Mouse (Mus musculus) megakaryocyte, embryonic 14.5 days (primary cell): ENCODE data around the gene Cfap299. TPM values are rescaled to one million over a fixed set of nuclear protein-coding genes. Genes with fewer than 3 reads are reported as not detected.

Source experiments
- H3K27me3 ChIP-seq: replicated peaks from 2 replicates; pipeline ENCODE3; 2012; ENCODE audit warnings: inconsistent platforms
- H3K36me3 ChIP-seq: replicated peaks from 2 replicates; pipeline ENCODE3; 2012; ENCODE audit warnings: low read length, inconsistent platforms, mixed read lengths
- H3K4me1 ChIP-seq: 2 replicates; pipeline ENCODE4 v1.6.1; 2012; ENCODE audit warnings: inconsistent platforms
- H3K4me3 ChIP-seq: replicated peaks from 2 replicates; pipeline ENCODE3; 2012; ENCODE audit warnings: moderate library complexity, mild to moderate bottlenecking, inconsistent platforms
- H3K9me3 ChIP-seq: 2 replicates; pipeline ENCODE4 v1.6.1; 2012; ENCODE audit warnings: inconsistent platforms
- FLI1 ChIP-seq: IDR thresholded peaks from 2 replicates; pipeline ENCODE4 v1.6.1; 2012; ENCODE audit warnings: low read length, inconsistent platforms, mixed read lengths
- GATA1 ChIP-seq: IDR thresholded peaks from 3 replicates; pipeline ENCODE4 v1.6.1; 2012; ENCODE audit warnings: mixed read lengths, low read length, inconsistent platforms, borderline replicate concordance
- polyA plus RNA-seq: library from polyadenylated mRNA; stranded (reverse); fragments of >175 nt; gene quantifications from 2 replicates; pipeline ENCODE4 v1.2.3, GENCODE M21; 2012; ENCODE audit warnings: low replicate concordance; ENCODE audit not compliant: insufficient read depth

The Cfap299 gene
- polyA plus RNA-seq, 1 experiment, result not detected

DNA sequence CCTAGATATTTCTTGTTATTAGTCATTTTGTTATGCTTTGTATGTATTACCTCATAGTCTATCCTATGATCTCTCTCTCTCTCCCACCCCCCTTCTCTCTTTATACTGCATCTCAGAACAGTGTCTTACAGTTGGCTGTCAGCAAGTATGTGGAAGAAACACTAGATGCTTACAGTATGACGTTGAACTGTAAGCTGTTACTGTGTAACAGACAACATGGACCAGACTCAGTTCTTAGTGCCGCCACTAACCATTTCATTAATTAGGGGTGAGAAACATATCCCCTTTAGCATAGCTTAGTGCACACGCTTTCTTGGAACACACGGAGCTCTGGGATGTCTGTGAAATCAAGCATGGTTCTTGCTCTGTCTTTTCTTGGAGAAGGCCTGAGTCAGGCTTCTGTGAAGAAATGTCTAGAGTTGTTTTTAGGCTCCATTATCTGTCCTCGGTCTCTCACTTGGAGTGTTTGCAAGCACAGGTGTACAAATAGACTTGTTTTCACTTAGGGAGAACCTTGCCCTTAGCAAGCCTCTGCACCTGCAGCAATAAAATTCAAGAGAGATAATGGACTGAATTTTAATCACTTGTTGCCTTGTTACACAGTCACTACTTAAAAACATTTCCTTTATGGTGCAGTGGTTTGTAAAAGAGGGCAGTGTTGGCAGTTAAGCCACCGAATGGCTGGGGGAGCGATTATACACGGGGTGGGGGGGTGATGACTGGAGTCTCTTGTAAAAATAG, 47.1 kb downstream of the Cfap299 start:
- H3K27me3 ChIP-seq, result no peaks in the 10 kb centered on the region
- no peak for TF ChIP-seq GATA1
- no peak for TF ChIP-seq FLI1
- no peak overlapping the region for H3K4me3 ChIP-seq
- H3K36me3 ChIP-seq, result no peaks in the 10 kb centered on the region
- H3K9me3 ChIP-seq, result peaks cover 10% of the 10 kb centered on the region; the same call in 1 of the 2 replicates
- H3K4me1 ChIP-seq, result no peaks in the 10 kb centered on the region

DNA sequence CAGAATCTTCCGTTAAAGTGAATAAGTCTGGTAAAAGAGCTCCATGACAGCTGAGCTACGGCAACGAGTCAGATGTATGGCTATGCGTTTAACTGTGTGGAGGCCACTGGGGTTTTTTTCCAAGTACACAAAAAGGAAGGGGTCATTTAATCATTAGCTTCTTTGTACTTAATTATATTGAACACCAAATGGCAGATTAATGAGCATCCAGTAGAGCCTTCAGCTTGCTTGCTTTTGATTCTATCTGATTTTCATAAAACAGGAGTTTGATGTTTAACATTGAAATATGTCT, 47.6 kb downstream of the Cfap299 start:
- no peak for TF ChIP-seq FLI1
- no peak for TF ChIP-seq GATA1
- Histone ChIP-seq H3K9me3 (peaks cover 10% of the 10 kb centered on the region; the same call in 1 of the 2 replicates), H3K36me3 (no peaks in the 10 kb centered on the region), H3K27me3 (no peaks in the 10 kb centered on the region), H3K4me3 (no peak overlapping the region), H3K4me1 (no peaks in the 10 kb centered on the region)

DNA sequence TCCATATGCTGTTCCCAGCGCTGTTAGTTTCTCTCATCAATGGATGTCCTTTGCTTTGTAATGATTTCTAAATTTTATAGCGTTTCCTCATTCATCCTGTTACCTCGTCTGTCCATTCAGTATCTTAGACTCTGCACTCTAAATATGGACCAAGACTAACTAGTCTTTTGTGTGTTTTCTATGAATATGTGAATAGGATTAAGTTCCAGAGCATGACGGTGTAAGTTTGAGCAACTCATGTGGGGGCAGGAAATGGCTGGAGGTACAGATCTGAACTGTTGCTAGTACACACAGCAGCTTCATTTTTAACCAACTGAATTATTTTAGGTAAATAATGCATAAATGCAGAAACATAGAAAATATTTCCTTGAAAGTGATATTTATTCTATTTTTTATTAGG, 51.3 kb downstream of the Cfap299 start:
- H3K4me3 ChIP-seq, result no peak overlapping the region
- TF ChIP-seq FLI1 (no peak), GATA1 (no peak)
- H3K36me3 ChIP-seq, result no peaks in the 10 kb centered on the region
- H3K4me1 ChIP-seq, result no peaks in the 10 kb centered on the region
- H3K9me3 ChIP-seq, result peaks cover 12% of the 10 kb centered on the region; the same call in 1 of the 2 replicates
- no peaks in the 10 kb centered on the region for H3K27me3 ChIP-seq

DNA sequence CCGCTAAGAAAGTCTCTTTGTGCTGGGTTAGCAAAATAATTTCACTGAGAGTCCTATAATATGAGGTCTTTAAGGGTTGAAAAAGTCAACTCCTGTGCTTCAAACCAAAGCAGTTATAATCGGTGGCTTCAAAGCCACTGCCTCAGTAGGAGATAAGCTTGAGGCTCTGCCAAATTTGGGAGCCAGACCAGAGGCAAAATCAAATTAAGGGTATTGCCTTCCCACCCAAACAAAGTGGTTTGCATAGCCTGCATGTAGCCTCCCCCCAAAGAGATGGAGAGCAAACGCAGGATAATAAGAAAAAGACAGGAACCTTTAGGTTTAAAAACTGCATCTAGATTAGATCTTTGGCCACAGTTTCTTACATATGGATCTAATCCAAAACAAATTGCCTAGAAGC, 58.0 kb downstream of the Cfap299 start:
- Histone ChIP-seq H3K36me3 (no peaks in the 10 kb centered on the region), H3K27me3 (no peaks in the 10 kb centered on the region), H3K9me3 (peaks cover 18% of the 10 kb centered on the region; the same call in 1 of the 2 replicates), H3K4me3 (no peak overlapping the region), H3K4me1 (no peaks in the 10 kb centered on the region)
- TF ChIP-seq GATA1 (no peak), FLI1 (no peak)

DNA sequence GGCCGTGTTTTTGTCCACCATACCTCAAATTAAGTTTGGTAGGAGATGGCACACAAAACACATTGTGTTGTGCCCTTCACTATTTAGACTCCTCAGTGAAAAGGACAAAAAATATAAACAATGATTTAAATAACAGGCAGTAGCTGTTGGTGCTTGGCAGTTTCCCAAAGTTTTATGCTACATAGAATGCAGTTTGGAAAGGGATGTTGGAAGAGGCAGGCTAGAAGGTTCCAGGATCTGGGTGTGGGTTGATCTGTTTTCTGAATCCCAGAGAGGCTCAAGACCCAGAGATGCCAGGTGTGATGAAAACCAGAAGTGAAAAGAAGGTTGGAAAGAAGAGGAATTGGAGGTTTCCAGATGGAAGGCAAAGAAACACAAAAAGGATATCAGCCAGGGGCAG, 73.1 kb downstream of the Cfap299 start:
- no peak overlapping the region for H3K4me3 ChIP-seq
- H3K4me1 ChIP-seq, result no peaks in the 10 kb centered on the region

DNA sequence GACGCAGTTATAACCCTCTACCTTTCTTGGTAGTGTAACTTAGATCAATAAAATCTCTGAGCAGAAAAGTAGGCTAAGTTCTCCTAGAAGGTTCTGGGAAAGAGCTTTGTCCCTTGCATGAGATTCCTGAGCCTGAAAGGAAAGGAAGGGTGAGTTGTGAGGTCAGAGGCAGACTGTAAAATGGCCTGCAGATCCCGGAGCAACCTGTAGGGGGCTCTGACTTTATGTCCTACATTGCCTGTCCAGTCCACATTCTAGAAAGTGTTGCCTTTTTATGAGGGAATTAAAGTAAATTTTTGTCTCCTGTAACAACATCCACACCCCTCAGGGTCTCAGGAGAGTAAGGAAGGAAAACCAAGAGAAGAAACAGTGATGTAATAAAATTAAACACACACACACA, 81.0 kb downstream of the Cfap299 start:
- no peaks in the 10 kb centered on the region for H3K4me1 ChIP-seq
- no peak overlapping the region for H3K4me3 ChIP-seq
- no peaks in the 10 kb centered on the region for H3K36me3 ChIP-seq
- TF ChIP-seq FLI1 (no peak), GATA1 (no peak)
- H3K27me3 ChIP-seq, result no peaks in the 10 kb centered on the region
- H3K9me3 ChIP-seq, result peaks cover 12% of the 10 kb centered on the region

More for the DNA sequence above, 73.1 kb downstream of the Cfap299 start:
- Histone ChIP-seq H3K27me3 (no peaks in the 10 kb centered on the region), H3K36me3 (no peaks in the 10 kb centered on the region), H3K9me3 (no peaks in the 10 kb centered on the region)
- no peak for TF ChIP-seq GATA1
- no peak for TF ChIP-seq FLI1

DNA sequence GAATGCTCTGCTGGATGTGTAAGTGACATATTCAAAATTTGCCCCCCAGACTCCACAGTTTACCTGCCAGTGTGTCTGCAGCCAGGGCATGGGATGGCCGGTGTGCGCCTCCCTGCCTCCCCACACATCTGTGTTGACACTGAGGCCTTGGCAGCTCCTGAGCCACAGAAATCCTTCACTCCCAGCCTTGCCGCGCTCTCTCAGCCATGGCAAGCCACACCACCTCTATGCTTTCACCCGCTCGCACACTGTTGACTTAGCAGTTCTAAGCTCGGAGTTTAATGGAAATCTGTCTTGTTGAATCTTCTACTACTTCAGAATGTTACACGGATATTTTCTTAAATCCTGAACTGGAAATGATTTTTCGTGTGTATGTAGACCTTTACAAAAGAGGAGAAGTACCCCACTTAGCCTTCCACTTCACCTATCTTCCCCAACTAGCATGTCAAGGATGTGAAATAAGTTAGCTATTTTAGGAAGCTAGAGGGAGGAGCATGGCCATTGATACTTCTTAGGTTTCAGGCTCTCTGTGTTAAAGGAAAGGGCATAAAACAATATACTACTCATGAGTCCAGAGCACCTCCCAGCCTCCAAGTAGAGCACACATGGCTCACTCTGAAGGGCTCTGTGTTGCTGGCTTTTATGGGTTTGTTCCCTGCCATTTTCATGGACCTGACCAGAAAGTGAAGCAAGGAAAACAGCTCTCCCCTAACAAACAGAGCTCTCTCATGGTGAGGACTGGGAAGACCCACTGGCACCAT, 87.5 kb downstream of the Cfap299 start:
- TF ChIP-seq FLI1 (no peak), GATA1 (no peak)
- no peaks in the 10 kb centered on the region for H3K4me1 ChIP-seq

DNA sequence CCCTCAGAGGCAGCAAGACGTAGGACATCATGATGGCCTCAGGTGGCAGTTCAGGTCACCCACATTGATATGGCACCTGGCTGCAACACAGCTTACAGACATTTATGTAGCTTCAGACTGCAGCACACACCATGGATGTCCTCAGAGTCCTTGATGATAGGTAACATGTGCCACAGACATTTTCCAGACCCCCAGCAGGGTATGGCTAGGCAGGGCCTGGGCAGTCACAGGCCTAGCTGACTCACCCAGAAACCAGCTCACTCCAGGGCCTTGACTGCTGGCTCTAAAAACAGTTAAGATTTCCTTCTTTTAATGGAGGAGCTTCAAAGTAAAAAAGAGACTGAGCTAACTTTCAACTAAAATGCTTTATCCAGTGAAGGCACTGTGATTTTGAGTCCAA, 95.9 kb downstream of the Cfap299 start:
- no peaks in the 10 kb centered on the region for H3K4me1 ChIP-seq
- peak overlapping the region; percentile 57 for H3K4me3 ChIP-seq
- TF ChIP-seq GATA1 (no peak), FLI1 (no peak)

More for the DNA sequence above, 87.5 kb downstream of the Cfap299 start:
- no peak overlapping the region for H3K4me3 ChIP-seq
- no peaks in the 10 kb centered on the region for H3K27me3 ChIP-seq
- H3K36me3 ChIP-seq, result no peaks in the 10 kb centered on the region
- H3K9me3 ChIP-seq, result peaks cover 20% of the 10 kb centered on the region

DNA sequence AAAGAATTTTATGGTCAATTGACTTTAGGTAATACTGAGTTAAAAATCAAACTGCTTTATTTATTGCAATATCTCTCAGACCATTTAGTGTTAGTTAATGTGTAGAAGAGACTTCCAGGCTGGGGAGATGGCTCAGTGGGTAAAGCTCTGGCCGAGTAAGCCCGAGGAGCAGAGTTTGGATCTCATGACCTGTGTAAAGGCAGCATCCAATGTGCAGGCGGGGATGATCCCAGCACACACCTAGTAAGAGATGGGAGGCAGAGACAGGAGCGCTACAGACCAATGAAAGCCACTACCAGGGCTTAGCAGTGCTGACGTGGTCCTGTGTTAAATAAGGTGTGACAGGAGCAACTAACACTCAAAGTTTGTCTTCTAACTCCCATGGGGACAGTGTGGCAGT, 97.0 kb downstream of the Cfap299 start:
- H3K27me3 ChIP-seq, result no peaks in the 10 kb centered on the region
- no peak overlapping the region for H3K4me3 ChIP-seq
- no peaks in the 10 kb centered on the region for H3K4me1 ChIP-seq
- peaks cover 13% of the 10 kb centered on the region for H3K9me3 ChIP-seq
- TF ChIP-seq FLI1 (no peak), GATA1 (no peak)
- no peaks in the 10 kb centered on the region for H3K36me3 ChIP-seq

More for the DNA sequence above, 95.9 kb downstream of the Cfap299 start:
- Histone ChIP-seq H3K9me3 (peaks cover 13% of the 10 kb centered on the region), H3K36me3 (no peaks in the 10 kb centered on the region), H3K27me3 (no peaks in the 10 kb centered on the region)

DNA sequence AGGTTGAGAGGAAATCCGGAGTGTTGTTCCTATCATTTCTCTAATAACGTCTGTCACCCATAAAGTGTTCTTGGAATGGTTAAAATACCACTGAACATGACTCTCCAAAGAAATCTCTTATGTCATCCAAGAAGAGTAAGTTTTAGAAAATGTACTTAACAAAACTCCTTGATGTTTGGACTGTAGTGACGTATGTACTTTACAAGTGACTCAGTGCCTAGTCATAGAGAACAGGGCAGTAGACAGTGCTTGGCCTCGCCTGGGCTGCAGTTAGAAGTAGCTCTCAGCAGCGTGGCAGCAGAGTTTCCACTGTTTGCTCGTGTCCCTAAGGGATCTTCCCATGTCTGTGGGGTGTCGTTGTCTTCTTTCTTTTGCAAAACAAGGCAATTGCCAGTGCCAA, 101.0 kb downstream of the Cfap299 start:
- peaks cover 14% of the 10 kb centered on the region for H3K9me3 ChIP-seq
- no peaks in the 10 kb centered on the region for H3K36me3 ChIP-seq
- TF ChIP-seq FLI1 (no peak), GATA1 (no peak)
- no peak overlapping the region for H3K4me3 ChIP-seq
- no peaks in the 10 kb centered on the region for H3K27me3 ChIP-seq
- no peaks in the 10 kb centered on the region for H3K4me1 ChIP-seq

DNA sequence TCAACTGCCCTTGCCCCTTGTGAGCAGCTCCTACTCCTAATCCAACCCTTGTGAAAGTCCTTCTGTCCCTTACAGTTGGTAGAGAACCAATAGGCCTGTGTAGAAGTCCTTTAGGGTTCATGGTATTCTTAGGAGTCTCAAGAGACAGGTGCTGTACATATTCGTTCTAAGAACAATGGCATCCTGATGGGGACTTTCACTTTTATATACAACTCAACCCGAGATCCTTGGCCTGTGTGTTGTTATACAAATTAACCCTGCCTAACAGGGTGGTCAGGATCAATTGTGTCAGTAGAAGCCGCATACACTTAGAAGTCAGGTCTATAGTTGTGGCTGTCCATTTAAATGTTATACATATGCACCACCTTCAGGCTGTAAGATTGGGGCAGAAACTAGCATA, 109.6 kb downstream of the Cfap299 start:
- Histone ChIP-seq H3K27me3 (no peaks in the 10 kb centered on the region), H3K9me3 (0 out of 2 replicates have a peak, but pooled peaks cover 10% of the 10 kb centered on the region), H3K36me3 (no peaks in the 10 kb centered on the region), H3K4me1 (no peaks in the 10 kb centered on the region), H3K4me3 (no peak overlapping the region)
- TF ChIP-seq FLI1, result no peak
- TF ChIP-seq GATA1, result no peak
